Mouse (Mus musculus) embryonic facial prominence, embryonic 14.5 days (tissue): ENCODE measurements around the gene Btbd7. TPM values are rescaled to one million over a fixed set of nuclear protein-coding genes. Genes with fewer than 3 reads are reported as not detected.

Source experiments
- ATAC-seq: fragments of 200-750 bp; cut with Nextera tagmentation; 2 replicates; pipeline ENCODE4 v1.8.0; 2017; ENCODE audit warnings: low read depth, moderate number of reproducible peaks, moderate TSS enrichment
- DNase-seq: peaks from one replicate; pipeline ENCODE4 v3.0.0-alpha.2; 2015; ENCODE audit warnings: low spot score
- H3K27ac ChIP-seq: fragments of 300-500 bp; sonication (generic); replicated peaks from 2 replicates; pipeline ENCODE4 v1.5.1; 2014; ENCODE audit warnings: low read depth, mild to moderate bottlenecking, low read length, moderate library complexity
- H3K27me3 ChIP-seq: fragments of 300-500 bp; sonication (generic); replicated peaks from 2 replicates; pipeline ENCODE4 v1.6.1; 2014; ENCODE audit warnings: low read length; ENCODE audit not compliant: control insufficient read depth, insufficient read depth
- H3K36me3 ChIP-seq: fragments of 300-500 bp; sonication (generic); 2 replicates; pipeline ENCODE4 v1.6.1; 2014; ENCODE audit warnings: low read length, mixed read lengths; ENCODE audit not compliant: control insufficient read depth, insufficient read depth
- H3K4me1 ChIP-seq: fragments of 300-500 bp; sonication (generic); 2 replicates; pipeline ENCODE4 v1.6.1; 2014; ENCODE audit warnings: antibody characterized with exemption, low read length; ENCODE audit not compliant: control insufficient read depth, insufficient read depth
- H3K4me2 ChIP-seq: fragments of 300-500 bp; sonication (generic); 2 replicates; pipeline ENCODE4 v1.6.1; 2014; ENCODE audit warnings: low read depth, mild to moderate bottlenecking, low read length, moderate library complexity, mixed read lengths
- H3K4me3 ChIP-seq: fragments of 300-500 bp; sonication (generic); 2 replicates; pipeline ENCODE4 v1.5.1; 2014; ENCODE audit warnings: low read depth, mild to moderate bottlenecking, low read length
- H3K9ac ChIP-seq: fragments of 300-500 bp; sonication (generic); 2 replicates; pipeline ENCODE4 v1.6.1; 2014; ENCODE audit warnings: low read depth, mild to moderate bottlenecking, low read length, moderate library complexity, mixed read lengths
- H3K9me3 ChIP-seq: fragments of 300-500 bp; sonication (generic); 2 replicates; pipeline ENCODE4 v1.6.1; 2016; ENCODE audit warnings: low read length; ENCODE audit not compliant: control insufficient read depth
- WGBS: fragments of 180-500 bp; shearing (Covaris S2); extraction: QIAGEN DNeasy Blood & Tissue Kit; methylation state at CpG from one replicate; pipeline ENCODE4 v1.1.7; 2014; 5-methylcytosine and 5-hydroxymethylcytosine counted together
- polyA plus RNA-seq: library from polyadenylated mRNA; unstranded; fragments of >200 nt; fragmentation: Nextera tagmentation; extraction: Ambion mirVana; gene quantifications from 2 replicates; pipeline ENCODE4 v1.2.1, GENCODE M21; 2014

Gene Btbd7
- polyA plus RNA-seq, 1 experiment from 2014 or later: 20.1 TPM

- peaks cover under 1% of the 10 kb centered on the region; the same call in 1 of the 2 replicates for H3K4me1 ChIP-seq
- no peak overlapping the region for H3K4me2 ChIP-seq
- no peak for ATAC-seq
- H3K9me3 ChIP-seq: no peaks in the 10 kb centered on the region
- no peak overlapping the region for H3K4me3 ChIP-seq
- WGBS: 76% methylated on average over 5 of the region's 5 CpGs
- no peak overlapping the region for H3K9ac ChIP-seq
- no peak overlapping the region for H3K27ac ChIP-seq
- DNase-seq: no peak
- no peaks in the 10 kb centered on the region for H3K27me3 ChIP-seq
- no peaks in the 10 kb centered on the region for H3K36me3 ChIP-seq
These were observed 139.2 kb downstream of the Btbd7 start for GRCm38 (mm10) chr12:102739096-102739495.

GRCm38 (mm10) chr12:102733381-102733780 is 144.9 kb downstream of the Btbd7 start:
- no peak overlapping the region for H3K27ac ChIP-seq
- no peaks in the 10 kb centered on the region for H3K9me3 ChIP-seq
- no peaks in the 10 kb centered on the region for H3K27me3 ChIP-seq
- no peak for ATAC-seq
- no peak overlapping the region for H3K4me2 ChIP-seq
- no peak overlapping the region for H3K4me3 ChIP-seq
- WGBS: 13% methylated on average over 5 of the region's 5 CpGs
- H3K4me1 ChIP-seq: peaks cover 12% of the 10 kb centered on the region
- H3K9ac ChIP-seq: no peak overlapping the region
- no peaks in the 10 kb centered on the region for H3K36me3 ChIP-seq
- no peak for DNase-seq

GRCm38 (mm10) chr12:102730798-102731619 is 147.3 kb downstream of the Btbd7 start:
- Histone ChIP-seq H3K36me3 (no peaks in the 10 kb centered on the region), H3K27me3 (no peaks in the 10 kb centered on the region), H3K4me2 (peak overlapping the region; percentile 51), H3K4me3 (peak overlapping the region; percentile 26), H3K9ac (peak overlapping the region; percentile 19; the same call in 1 of the 2 replicates), H3K4me1 (peaks cover 12% of the 10 kb centered on the region), H3K9me3 (no peaks in the 10 kb centered on the region), H3K27ac (peak overlapping the region; percentile 77)
- DNase-seq (no peak), ATAC-seq (peak; percentile 21; the same call in 1 of the 2 replicates)
- WGBS: 36% methylated on average over 16 of the region's 16 CpGs

Other genes starting within 250 kb of the Btbd7 start
- 9.6 and 10.9 TPM in 2 replicates for gene Itpk1, start 173.5 kb downstream of the Btbd7 start, polyA plus RNA-seq
- 17.8 and 23.9 TPM in 2 replicates for gene Moap1, start 134.8 kb downstream of the Btbd7 start, polyA plus RNA-seq
- gene Tmem251, start 134.7 kb downstream of the Btbd7 start, polyA plus RNA-seq: 9.8 and 10.6 TPM in 2 replicates
- not detected in 2 replicates for gene Gm28051, start 120.7 kb downstream of the Btbd7 start, polyA plus RNA-seq
- 16.2 and 17.6 TPM in 2 replicates for gene Gon7, start 120.7 kb downstream of the Btbd7 start, polyA plus RNA-seq
- 45.8 and 50.1 TPM in 2 replicates for gene Ubr7, start 120.5 kb downstream of the Btbd7 start, polyA plus RNA-seq
- gene Gm20604, start 119.8 kb downstream of the Btbd7 start, polyA plus RNA-seq: 22.2 and 22.8 TPM in 2 replicates
- not detected in 2 replicates for gene Cox8c, start 20.8 kb upstream of the Btbd7 start, polyA plus RNA-seq
- 0.54 and 0.62 TPM in 2 replicates for gene Unc79, start 70.4 kb upstream of the Btbd7 start, polyA plus RNA-seq